Mouse (Mus musculus): ENCODE measurements around the gene Postn. TPM values are rescaled to one million over a fixed set of nuclear protein-coding genes. Genes with fewer than 3 reads are reported as not detected.

Postn gene
- total RNA-seq (2021), result 1 to 10 TPM; 6.8 to 8.0 TPM
- long read RNA-seq, experiment 1, partial matches to known transcripts, result 0 of 2 reads
- long read RNA-seq, experiment 1, other reads (novel, unspliced or antisense), result 0 of 2 reads
- long read RNA-seq, experiment 2, result 0 reads

DNA sequence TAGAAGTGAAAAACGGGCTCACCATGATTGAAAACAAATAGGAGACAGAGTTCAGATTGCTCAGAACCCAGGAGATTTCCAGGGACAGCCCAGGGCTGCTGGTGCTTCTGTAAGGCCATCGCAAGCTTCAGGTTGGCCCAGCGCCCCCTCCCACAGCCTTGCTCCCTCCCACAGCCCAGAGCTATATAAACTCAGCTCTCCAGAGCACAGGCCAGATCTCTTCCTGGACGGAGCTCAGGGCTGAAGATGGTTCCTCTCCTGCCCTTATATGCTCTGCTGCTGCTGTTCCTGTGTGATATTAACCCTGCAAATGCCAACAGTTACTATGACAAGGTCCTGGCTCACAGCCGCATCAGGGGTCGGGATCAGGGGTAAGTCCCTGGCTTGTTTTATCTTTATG is at the start of gene Postn:
Gene Postn, plus strand, starts transcription at position 213 of the 400 bp plus-strand sequence.
- no peak for DNase-seq (ENCODE audit: low spot score in 2 of 2)
- intact Hi-C loops (cut with DNase I), result no loop called here

GRCm38 (mm10) chr3:54314055-54314454 is 46.9 kb upstream of the Postn start:
- intact Hi-C loops (cut with DNase I), result loop anchor here (2.0 to 5.0 kb wide), 2 partner anchors 157 to 579 kb away; partner anchors contain the start of gene Trpc4
- DNase-seq (ENCODE audit: low spot score in 2 of 2), result peak; percentile 18 to 49

GRCm38 (mm10) chr3:54352891-54353652 is 7.8 kb upstream of the Postn start:
- intact Hi-C loops (cut with DNase I), result no loop called here
- peak; percentile 73 to 84 for DNase-seq (ENCODE audit: low spot score in 2 of 2)

GRCm38 (mm10) chr3:54357561-54357960 is 3.3 kb upstream of the Postn start:
- intact Hi-C loops (cut with DNase I), result loop anchor here (1.0 to 5.0 kb wide), 2 partner anchors 315 to 330 kb away; no protein-coding TSS in a partner anchor
- DNase-seq (ENCODE audit: low spot score in 2 of 2), result peak in 1 of 2 experiments; percentile 23

- no peak for DNase-seq (ENCODE audit: low spot score in 2 of 2)
Observed at GRCm38 (mm10) chr3:54358463-54359189, 2.3 kb upstream of the Postn start.

GRCm38 (mm10) chr3:54361656-54362055 is 747 bp downstream of the Postn start:
- intact Hi-C loops (cut with DNase I), result no loop called here

More at GRCm38 (mm10) chr3:54358463-54359189, 2.3 kb upstream of the Postn start:
- intact Hi-C loops (cut with DNase I), result loop anchor here (5.0 kb wide), 1 partner anchor 329 kb away; no protein-coding TSS in a partner anchor

GRCm38 (mm10) chr3:54371015-54371414 is 10.1 kb downstream of the Postn start:
- DNase-seq (ENCODE audit: low spot score in 2 of 2), result no peak
- intact Hi-C loops (cut with DNase I), result no loop called here

More at GRCm38 (mm10) chr3:54361656-54362055, 747 bp downstream of the Postn start:
- no peak for DNase-seq (ENCODE audit: low spot score in 2 of 2)

GRCm38 (mm10) chr3:54372625-54373024 is 11.7 kb downstream of the Postn start:
- no peak for DNase-seq (ENCODE audit: low spot score in 2 of 2)
- intact Hi-C loops (cut with DNase I), result no loop called here

DNA sequence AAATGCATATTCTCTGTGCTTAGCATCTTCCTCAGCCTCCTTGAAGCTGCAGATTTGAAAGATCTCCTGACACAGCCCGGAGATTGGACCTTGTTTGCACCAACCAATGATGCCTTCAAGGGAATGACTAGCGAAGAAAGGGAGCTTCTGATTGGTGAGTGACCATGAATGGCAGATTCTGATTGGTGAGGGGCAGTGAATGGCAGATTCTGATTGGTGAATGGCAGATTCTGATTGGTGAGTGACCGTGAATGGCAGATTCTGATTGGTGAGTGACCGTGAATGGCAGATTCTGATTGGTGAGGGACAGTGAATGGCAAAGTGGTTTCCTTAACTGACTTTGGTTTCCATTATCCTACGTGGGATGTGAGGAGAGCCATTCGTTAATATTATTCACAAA is 15.1 kb downstream of the Postn start:
- intact Hi-C loops (cut with DNase I), result no loop called here
- no peak for DNase-seq (ENCODE audit: low spot score in 2 of 2)

GRCm38 (mm10) chr3:54377647-54378046 is 16.7 kb downstream of the Postn start:
- intact Hi-C loops (cut with DNase I), result no loop called here
- no peak for DNase-seq (ENCODE audit: low spot score in 2 of 2)

DNA sequence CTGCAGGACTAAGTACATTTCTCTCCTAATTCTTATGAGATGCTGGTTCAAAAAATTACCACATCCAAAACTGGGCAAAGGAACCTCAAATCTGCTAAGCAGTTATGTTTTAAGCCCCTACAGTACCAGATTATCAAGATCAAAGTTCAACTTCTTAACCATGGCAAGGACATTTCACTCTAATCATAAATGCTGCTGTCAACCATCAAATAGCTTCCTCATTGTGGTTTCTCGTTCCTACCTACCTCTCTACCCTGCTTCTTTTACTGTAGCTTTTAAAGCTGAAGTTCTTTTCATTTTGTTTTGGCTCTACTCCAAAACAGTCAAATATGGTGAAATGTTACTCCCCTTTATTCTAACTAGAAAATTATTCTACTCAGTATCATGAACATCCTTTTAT is 17.2 kb downstream of the Postn start:
- intact Hi-C loops (cut with DNase I), result no loop called here
- no peak for DNase-seq (ENCODE audit: low spot score in 2 of 2)

GRCm38 (mm10) chr3:54379981-54380380 is 19.1 kb downstream of the Postn start:
- intact Hi-C loops (cut with DNase I), result no loop called here
- no peak for DNase-seq (ENCODE audit: low spot score in 2 of 2)

GRCm38 (mm10) chr3:54399321-54399720 is 38.4 kb downstream of the Postn start:
- no peak for DNase-seq (ENCODE audit: low spot score in 2 of 2)
- intact Hi-C loops (cut with DNase I), result no loop called here

- intact Hi-C loops (cut with DNase I), result no loop called here
- no peak for DNase-seq (ENCODE audit: low spot score in 2 of 2)
Observed at GRCm38 (mm10) chr3:54399911-54400310, 39.0 kb downstream of the Postn start.

- DNase-seq (ENCODE audit: low spot score in 2 of 2), result no peak
- intact Hi-C loops (cut with DNase I), result no loop called here
Observed at GRCm38 (mm10) chr3:54400617-54401016, 39.7 kb downstream of the Postn start.

- no peak for DNase-seq (ENCODE audit: low spot score in 2 of 2)
- intact Hi-C loops (cut with DNase I), result no loop called here
Observed at GRCm38 (mm10) chr3:54401706-54402105, 40.8 kb downstream of the Postn start.

- intact Hi-C loops (cut with DNase I), result no loop called here
- DNase-seq (ENCODE audit: low spot score in 2 of 2), result no peak
Observed at GRCm38 (mm10) chr3:54403791-54404190, 42.9 kb downstream of the Postn start.

DNA sequence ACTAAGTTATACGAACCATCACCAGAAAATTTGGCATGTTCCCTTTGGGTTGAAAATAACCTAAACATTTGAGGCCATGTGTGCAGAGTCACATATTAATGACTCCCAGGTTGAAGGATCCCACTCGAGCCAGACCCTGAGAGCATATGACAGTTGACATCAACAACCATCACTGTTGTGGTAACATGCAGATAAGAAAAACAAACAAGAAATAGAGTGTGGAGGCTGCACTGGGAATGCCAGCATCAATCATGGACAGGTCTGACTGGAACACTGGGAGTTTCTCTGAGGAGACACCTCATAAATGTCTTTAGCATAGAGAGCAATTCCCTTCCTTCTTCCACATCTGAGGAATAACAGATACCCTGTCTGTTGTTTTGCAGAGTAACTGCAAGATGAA is 45.7 kb downstream of the Postn start:
- intact Hi-C loops (cut with DNase I), result no loop called here

DNA sequence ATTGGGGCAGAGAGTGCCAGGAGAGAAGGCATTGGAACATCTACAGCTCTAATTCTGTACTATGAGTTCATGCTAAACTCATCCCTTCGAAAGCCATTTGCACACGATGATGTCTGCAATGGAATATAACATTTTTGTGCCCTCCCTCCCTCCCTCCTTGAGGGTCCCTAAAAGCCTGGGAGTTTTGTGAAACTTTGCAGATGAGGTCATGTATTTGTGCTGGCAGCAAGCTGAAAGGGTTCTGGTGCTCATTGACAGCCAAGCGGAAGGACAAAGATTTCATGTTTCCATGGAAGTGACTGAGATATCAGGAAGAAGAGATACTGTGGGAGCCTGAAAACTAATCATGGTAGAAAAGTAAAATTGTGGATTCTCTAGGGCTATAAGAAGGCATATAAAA is 50.1 kb downstream of the Postn start:
- no peak for DNase-seq (ENCODE audit: low spot score in 2 of 2)
- intact Hi-C loops (cut with DNase I), result no loop called here

More for the DNA sequence above, 45.7 kb downstream of the Postn start:
- no peak for DNase-seq (ENCODE audit: low spot score in 2 of 2)

GRCm38 (mm10) chr3:54412885-54413583 is 52.1 kb downstream of the Postn start:
- DNase-seq (ENCODE audit: low spot score in 2 of 2), result no peak
- intact Hi-C loops (cut with DNase I), result no loop called here
